Mouse (Mus musculus) forebrain, embryonic 12.5 days (tissue): Measurements from ENCODE around the gene Agpat4. TPM values are rescaled to one million over a fixed set of nuclear protein-coding genes. Genes with fewer than 3 reads are reported as not detected.
A peak's percentile ranks its signal among the peaks of the same experiment; 100 is the strongest.
"Not testable (repeated sequence)": the region's sequence is repeated elsewhere in the genome, so short reads cannot be mapped to it uniquely, and the experiment has no call there.

Experiments used
- ATAC-seq: fragments of 200-750 bp; cut with Nextera tagmentation; 2 replicates; pipeline ENCODE4 v1.8.0; 2017; ENCODE audit warnings: moderate TSS enrichment; ENCODE audit not compliant: low FRiP score
- H3K27ac ChIP-seq: fragments of 300-500 bp; sonication (generic); 2 replicates; pipeline ENCODE4 v1.5.1; 2016; ENCODE audit warnings: mild to moderate bottlenecking
- H3K27me3 ChIP-seq: fragments of 300-500 bp; sonication (generic); 2 replicates; pipeline ENCODE4 v1.6.1; 2016; ENCODE audit warnings: mild to moderate bottlenecking
- H3K36me3 ChIP-seq: fragments of 300-500 bp; sonication (generic); replicated peaks from 2 replicates; pipeline ENCODE4 v1.6.1; 2016; ENCODE audit warnings: mild to moderate bottlenecking
- H3K4me1 ChIP-seq: fragments of 300-500 bp; sonication (generic); 2 replicates; pipeline ENCODE4 v1.6.1; 2016
- H3K4me2 ChIP-seq: fragments of 300-500 bp; sonication (generic); 2 replicates; pipeline ENCODE4 v1.6.1; 2016; ENCODE audit warnings: mild to moderate bottlenecking, moderate library complexity
- H3K4me3 ChIP-seq: fragments of 300-500 bp; sonication (generic); replicated peaks from 2 replicates; pipeline ENCODE4 v1.5.1; 2016; ENCODE audit warnings: mild to moderate bottlenecking
- H3K9ac ChIP-seq: fragments of 300-500 bp; sonication (generic); 2 replicates; pipeline ENCODE4 v1.6.1; 2016; ENCODE audit warnings: mild to moderate bottlenecking
- H3K9me3 ChIP-seq: fragments of 300-500 bp; sonication (generic); 2 replicates; pipeline ENCODE4 v1.6.1; 2016
- WGBS: fragments of 180-500 bp; shearing (Covaris S2); methylation state at CpG from one replicate; pipeline ENCODE4 v1.1.7; 2016; 5-methylcytosine and 5-hydroxymethylcytosine counted together
- polyA plus RNA-seq: library from polyadenylated mRNA; unstranded; fragments of >200 nt; fragmentation: Nextera tagmentation; extraction: Ambion mirVana; gene quantifications from 2 replicates; pipeline ENCODE4 v1.2.1, GENCODE M21; 2016

The Agpat4 gene
- polyA plus RNA-seq, 1 experiment from 2014 or later: 40.9 TPM

DNA sequence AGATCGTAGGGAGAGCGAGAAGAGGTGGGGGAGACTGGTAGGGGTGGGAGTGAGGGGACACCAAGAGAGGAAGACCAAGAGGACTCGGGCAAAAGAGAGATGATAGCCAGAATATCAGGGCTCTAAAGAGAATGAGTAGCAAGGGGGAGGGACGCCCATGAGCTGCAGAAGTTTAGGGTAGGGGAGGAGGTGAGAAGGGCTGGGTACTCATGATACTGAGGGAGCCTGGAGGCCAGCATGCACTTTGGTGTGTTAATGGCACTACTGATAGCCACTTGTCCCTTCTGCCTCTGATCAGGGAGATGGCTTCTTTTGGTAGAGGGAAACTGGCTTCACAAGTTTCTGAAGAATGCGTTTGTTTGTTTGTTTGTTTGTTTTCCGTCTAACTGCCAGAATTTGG is 13.8 kb upstream of the Agpat4 start:
- H3K9ac ChIP-seq: no peak overlapping the region
- H3K36me3 ChIP-seq: no peaks in the 10 kb centered on the region
- H3K9me3 ChIP-seq: no peaks in the 10 kb centered on the region
- no peak overlapping the region for H3K4me3 ChIP-seq
- H3K27ac ChIP-seq: no peak overlapping the region
- no peak overlapping the region for H3K4me2 ChIP-seq
- no peak for ATAC-seq
- H3K4me1 ChIP-seq: no peaks in the 10 kb centered on the region
- 90% methylated on average over 6 of the region's 6 CpGs for WGBS
- H3K27me3 ChIP-seq: no peaks in the 10 kb centered on the region

DNA sequence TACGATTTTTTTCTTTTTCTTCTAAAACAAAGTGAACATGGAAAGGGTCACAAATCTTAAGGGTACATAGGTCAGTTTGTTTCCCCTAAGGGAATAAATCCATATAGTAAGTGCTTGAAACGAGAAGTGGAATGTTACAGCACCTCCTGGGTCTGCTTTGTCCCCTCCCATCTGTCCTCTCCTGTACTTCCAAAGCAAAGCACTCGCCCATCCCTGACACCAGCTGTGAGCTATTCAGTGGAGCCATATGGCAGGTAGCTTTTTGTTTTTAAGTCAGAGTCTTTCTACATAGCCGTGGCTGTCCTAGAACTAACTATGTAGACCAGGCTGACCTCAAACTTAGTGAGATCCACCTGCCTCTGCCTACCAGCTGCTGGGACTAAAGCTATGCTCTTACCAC is 12.2 kb upstream of the Agpat4 start:
- no peaks in the 10 kb centered on the region for H3K27me3 ChIP-seq
- H3K4me3 ChIP-seq: no peak overlapping the region
- H3K4me2 ChIP-seq: no peak overlapping the region
- no peaks in the 10 kb centered on the region for H3K36me3 ChIP-seq
- no peak overlapping the region for H3K27ac ChIP-seq
- 54% methylated on average over 4 of the region's 4 CpGs for WGBS
- no peaks in the 10 kb centered on the region for H3K9me3 ChIP-seq
- no peaks in the 10 kb centered on the region for H3K4me1 ChIP-seq
- ATAC-seq: no peak
- no peak overlapping the region for H3K9ac ChIP-seq

DNA sequence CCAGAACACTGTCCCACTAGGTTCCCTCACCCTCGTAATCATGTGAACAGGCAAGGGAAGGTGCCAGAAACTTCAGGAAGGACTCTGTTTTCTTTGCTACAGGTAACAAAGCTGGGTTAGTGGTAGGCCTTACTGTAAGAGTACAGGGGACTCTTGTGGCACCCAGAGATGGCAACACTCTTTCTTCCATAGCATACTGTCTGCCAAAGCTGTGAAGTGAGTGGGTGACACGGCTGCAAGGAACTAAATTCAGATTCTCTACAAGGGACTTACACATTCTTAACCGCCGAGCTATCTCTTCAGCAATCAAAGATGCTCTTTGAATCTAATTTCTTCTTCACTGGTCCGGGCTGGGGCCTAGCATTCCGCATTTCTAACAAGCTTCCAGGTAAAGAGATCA is 4.9 kb upstream of the Agpat4 start:
- H3K4me1 ChIP-seq: peaks cover 8% of the 10 kb centered on the region
- H3K36me3 ChIP-seq: no peaks in the 10 kb centered on the region
- H3K9ac ChIP-seq: no peak overlapping the region
- no peak overlapping the region for H3K4me2 ChIP-seq
- H3K27me3 ChIP-seq: no peaks in the 10 kb centered on the region
- WGBS: 91% methylated on average over 6 of the region's 6 CpGs
- no peak for ATAC-seq
- no peak overlapping the region for H3K27ac ChIP-seq
- no peaks in the 10 kb centered on the region for H3K9me3 ChIP-seq
- no peak overlapping the region for H3K4me3 ChIP-seq

DNA sequence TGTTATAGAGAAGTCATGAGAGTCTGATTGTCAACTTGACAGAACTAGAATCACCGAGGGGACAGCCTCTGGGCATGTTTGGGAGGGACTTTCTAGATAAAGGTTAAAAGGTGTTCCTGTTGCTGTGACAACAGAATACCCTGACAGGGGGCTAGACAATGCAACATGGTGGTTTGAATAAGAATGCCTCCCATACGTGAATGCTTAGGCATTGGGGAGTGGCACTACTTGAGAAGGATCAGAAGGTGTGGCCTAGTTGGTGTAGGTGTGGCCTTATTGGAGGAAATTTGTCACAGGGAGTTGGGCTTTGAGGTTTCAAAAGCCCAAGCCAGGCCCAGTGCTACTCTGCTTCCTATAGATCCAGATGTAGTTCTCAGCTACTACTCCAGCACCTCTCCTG is 3.4 kb upstream of the Agpat4 start:
- no peak overlapping the region for H3K9ac ChIP-seq
- ATAC-seq: no peak
- H3K9me3 ChIP-seq: no peaks in the 10 kb centered on the region
- no peaks in the 10 kb centered on the region for H3K36me3 ChIP-seq
- H3K27ac ChIP-seq: no peak overlapping the region
- 70% methylated on average over 2 of the region's 2 CpGs for WGBS
- no peak overlapping the region for H3K4me2 ChIP-seq
- no peak overlapping the region for H3K4me3 ChIP-seq
- peaks cover 9% of the 10 kb centered on the region for H3K4me1 ChIP-seq
- no peaks in the 10 kb centered on the region for H3K27me3 ChIP-seq

DNA sequence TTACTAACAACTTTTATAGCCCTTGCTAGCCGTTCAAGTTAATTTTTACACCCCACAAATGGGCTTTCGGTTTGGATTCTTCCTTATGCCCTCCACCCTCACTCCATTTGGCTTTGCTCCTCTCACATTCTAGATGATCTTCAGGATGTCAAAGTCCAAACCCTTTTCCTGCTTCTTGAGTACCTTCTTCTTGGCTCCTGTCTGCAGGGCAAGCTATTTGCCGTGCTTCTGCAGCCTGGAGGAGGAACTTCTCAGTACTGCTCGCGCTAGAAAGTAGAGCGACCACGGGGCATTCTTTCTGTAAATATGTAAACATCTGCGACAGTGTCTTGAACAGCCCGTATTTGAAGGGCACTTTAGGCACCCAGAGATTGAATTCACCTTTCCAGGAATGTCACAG is 373 bp upstream of the Agpat4 start:
- Histone ChIP-seq H3K27ac (peak overlapping the region; percentile 93), H3K9ac (peak overlapping the region; percentile 74), H3K4me1 (peaks cover 27% of the 10 kb centered on the region), H3K27me3 (no peaks in the 10 kb centered on the region), H3K36me3 (no peaks in the 10 kb centered on the region), H3K4me2 (peak overlapping the region; percentile 68), H3K9me3 (no peaks in the 10 kb centered on the region), H3K4me3 (peak overlapping the region; percentile 63)
- 10% methylated on average over 9 of the region's 9 CpGs for WGBS
- no peak for ATAC-seq

DNA sequence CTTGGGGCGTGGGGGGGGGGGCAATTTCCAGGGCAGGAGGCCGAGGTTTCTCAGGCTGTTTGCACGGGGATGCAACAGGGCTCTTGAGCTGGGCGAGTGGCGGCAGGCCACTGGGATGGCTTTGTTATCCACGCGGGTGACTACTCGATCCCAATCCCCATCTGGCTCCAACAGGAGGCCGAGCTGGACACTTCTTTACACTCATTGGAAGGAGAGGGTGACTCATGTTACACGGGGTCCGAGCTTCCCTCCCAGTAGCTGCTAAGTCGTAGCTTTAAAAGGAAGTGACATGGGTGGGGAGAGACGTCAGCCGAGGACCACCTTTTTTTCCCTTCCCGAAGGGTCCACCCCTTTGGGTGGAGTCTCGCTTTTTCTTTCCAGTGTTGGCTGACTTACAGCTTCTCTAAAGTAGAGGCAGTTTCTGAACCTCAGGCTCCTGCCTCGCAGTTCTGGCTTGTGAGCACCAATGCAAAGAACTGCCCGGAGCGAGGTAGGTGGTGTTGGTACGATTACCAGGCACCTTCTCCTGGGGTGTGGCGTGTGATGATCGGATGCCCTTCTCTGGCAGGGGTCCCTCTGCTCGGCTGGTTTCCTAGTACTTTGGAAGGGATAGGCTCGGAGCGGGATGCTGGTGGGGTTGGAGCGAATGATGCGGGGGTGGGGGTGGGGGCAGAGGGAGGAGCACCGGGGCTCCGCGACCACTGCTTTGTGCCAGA is 580 bp downstream of the Agpat4 start:
- Histone ChIP-seq H3K4me1 (peaks cover 27% of the 10 kb centered on the region), H3K4me2 (peak overlapping the region; percentile 68), H3K27ac (peak overlapping the region; percentile 93), H3K9me3 (no peaks in the 10 kb centered on the region), H3K36me3 (0 out of 2 replicates have a peak, but pooled peaks cover 3% of the 10 kb centered on the region), H3K27me3 (no peaks in the 10 kb centered on the region), H3K4me3 (peak overlapping the region; percentile 63), H3K9ac (peak overlapping the region; percentile 74)
- peak; percentile 93 for ATAC-seq
- 0% methylated on average over 30 of the region's 30 CpGs for WGBS

DNA sequence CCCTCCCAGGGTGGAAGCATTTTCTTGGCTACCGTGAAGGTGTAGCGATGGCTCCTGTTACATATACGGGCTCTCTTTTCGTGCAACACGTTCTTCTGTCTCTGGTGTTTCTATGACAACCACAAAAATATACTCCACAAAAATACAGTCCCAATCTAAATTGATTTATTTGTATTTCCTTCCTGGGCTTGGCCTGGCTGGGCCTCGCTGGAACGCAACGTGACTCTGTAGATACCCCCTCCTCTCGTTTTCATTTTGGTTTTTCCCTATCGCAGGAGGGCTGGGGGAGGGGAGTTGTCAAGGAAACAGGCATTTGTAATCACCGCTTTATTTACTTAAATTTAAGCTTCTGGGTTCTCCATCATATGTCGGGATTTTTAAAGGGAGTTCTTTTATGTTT is 1.2 kb downstream of the Agpat4 start:
- Histone ChIP-seq H3K9ac (peak overlapping the region; percentile 74), H3K4me1 (peaks cover 27% of the 10 kb centered on the region), H3K27me3 (no peaks in the 10 kb centered on the region), H3K27ac (peak overlapping the region; percentile 93), H3K4me2 (peak overlapping the region; percentile 68), H3K36me3 (peaks cover 9% of the 10 kb centered on the region), H3K9me3 (no peaks in the 10 kb centered on the region), H3K4me3 (peak overlapping the region; percentile 63)
- peak; percentile 52 for ATAC-seq
- WGBS: under 1% methylated on average over 12 of the region's 12 CpGs

DNA sequence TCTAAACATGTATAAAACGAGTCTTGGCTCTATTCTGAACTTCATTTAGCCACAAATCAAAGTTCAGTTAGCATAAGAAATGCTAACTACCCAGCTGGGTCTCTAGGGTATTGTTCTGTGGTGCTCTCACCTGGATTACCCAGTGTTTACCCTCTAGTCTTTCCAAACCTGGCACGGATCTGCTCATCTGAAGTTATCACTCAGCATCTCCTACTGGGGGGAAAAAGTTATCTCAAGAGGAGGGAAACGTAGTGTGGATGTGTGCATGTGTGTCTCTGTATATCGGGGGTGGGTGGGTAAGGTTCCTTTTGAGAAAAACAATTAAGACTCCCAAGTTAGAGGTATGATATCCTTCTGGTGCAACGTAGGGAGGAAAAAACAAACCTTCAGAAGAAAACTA is 1.8 kb downstream of the Agpat4 start:
- H3K27me3 ChIP-seq: no peaks in the 10 kb centered on the region
- H3K4me2 ChIP-seq: peak overlapping the region; percentile 68
- peak overlapping the region; percentile 63 for H3K4me3 ChIP-seq
- peaks cover 15% of the 10 kb centered on the region for H3K36me3 ChIP-seq
- peaks cover 27% of the 10 kb centered on the region for H3K4me1 ChIP-seq
- no peaks in the 10 kb centered on the region for H3K9me3 ChIP-seq
- no peak overlapping the region for H3K27ac ChIP-seq
- no peak for ATAC-seq
- WGBS: 31% methylated on average over 5 of the region's 5 CpGs
- peak overlapping the region; percentile 74; the same call in 1 of the 2 replicates for H3K9ac ChIP-seq

DNA sequence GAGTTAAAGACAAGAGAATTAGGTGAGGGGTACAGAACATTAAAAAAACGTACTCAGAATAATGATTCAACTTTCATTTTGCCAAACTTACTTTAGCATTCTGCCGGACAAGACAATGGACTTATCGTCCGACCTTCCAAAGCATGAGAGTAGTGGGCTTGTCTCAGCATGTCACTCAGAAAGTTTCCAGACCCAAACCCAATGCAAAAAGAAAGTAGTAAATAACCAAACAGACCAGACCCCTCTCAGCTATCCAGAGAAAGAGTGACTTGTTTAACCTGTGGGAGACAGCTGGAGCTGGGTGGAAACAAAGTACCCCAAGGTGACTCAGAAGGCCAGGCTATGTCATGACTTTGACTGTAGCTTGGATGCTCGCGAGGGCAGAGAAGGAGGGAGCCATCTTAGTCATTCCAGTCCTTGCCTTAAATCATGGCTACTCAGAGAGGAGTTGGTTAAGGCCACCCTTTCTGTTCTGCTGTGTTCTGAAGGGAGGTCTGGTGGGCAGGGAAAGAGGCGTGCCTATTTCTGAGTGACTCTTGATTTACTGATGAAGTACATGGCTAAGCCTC is 2.8 kb downstream of the Agpat4 start:
- H3K4me1 ChIP-seq: peaks cover 27% of the 10 kb centered on the region
- H3K4me2 ChIP-seq: no peak overlapping the region
- H3K4me3 ChIP-seq: no peak overlapping the region
- no peaks in the 10 kb centered on the region for H3K9me3 ChIP-seq
- H3K36me3 ChIP-seq: peaks cover 25% of the 10 kb centered on the region
- 91% methylated on average over 7 of the region's 7 CpGs for WGBS
- no peak for ATAC-seq
- no peaks in the 10 kb centered on the region for H3K27me3 ChIP-seq
- H3K9ac ChIP-seq: no peak overlapping the region
- H3K27ac ChIP-seq: no peak overlapping the region

DNA sequence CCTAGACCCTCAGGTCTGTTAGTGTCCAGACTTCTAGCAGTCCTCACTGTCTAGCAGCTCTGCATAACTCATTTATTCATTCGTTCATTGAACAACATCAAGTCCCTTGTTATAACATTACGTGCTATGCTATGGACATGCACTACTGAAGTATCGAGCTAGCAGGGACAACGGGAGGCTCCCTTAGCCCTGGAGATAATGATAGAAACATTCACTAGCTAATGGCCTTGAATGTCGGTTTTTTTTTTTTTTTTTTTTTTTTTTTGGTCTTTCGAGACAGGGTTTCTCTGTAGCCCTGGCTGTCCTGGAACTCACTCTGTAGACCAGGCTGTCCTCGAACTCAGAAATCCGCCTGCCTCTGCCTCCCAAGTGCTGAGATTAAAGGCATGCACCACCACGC is 3.8 kb downstream of the Agpat4 start:
- H3K27ac ChIP-seq, H3K4me3 ChIP-seq, ATAC-seq, H3K9ac ChIP-seq, H3K27me3 ChIP-seq, H3K9me3 ChIP-seq, H3K4me2 ChIP-seq: not testable (repeated sequence)
- WGBS: 95% methylated on average over 9 of the region's 9 CpGs
- Histone ChIP-seq H3K36me3 (peaks cover 34% of the 10 kb centered on the region), H3K4me1 (peaks cover 30% of the 10 kb centered on the region)

DNA sequence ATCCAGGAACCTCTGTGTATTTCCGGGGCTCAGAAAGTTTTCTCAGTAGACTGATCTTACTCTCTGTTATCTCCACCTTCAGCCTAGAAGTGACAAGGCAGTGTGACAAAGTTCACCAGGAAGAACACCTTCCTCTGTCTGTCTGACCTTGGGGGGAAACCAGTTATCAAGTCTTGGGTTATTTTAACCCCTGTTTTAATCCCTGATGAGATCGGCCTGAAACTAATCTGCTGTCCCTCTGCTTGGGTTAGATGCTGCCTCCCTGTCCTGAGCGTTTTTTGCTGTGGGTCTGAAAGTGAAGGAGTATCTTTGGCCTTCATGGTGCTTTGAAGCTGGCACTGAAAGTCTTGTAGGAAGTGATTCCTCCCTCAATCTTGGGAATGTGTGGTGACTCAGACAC is 4.7 kb downstream of the Agpat4 start:
- H3K4me3 ChIP-seq: no peak overlapping the region
- H3K9me3 ChIP-seq: no peaks in the 10 kb centered on the region
- H3K27me3 ChIP-seq: no peaks in the 10 kb centered on the region
- WGBS: 91% methylated on average over 3 of the region's 3 CpGs
- no peak overlapping the region for H3K4me2 ChIP-seq
- H3K9ac ChIP-seq: no peak overlapping the region
- peaks cover 36% of the 10 kb centered on the region for H3K36me3 ChIP-seq
- H3K27ac ChIP-seq: no peak overlapping the region
- H3K4me1 ChIP-seq: peaks cover 25% of the 10 kb centered on the region
- ATAC-seq: no peak

DNA sequence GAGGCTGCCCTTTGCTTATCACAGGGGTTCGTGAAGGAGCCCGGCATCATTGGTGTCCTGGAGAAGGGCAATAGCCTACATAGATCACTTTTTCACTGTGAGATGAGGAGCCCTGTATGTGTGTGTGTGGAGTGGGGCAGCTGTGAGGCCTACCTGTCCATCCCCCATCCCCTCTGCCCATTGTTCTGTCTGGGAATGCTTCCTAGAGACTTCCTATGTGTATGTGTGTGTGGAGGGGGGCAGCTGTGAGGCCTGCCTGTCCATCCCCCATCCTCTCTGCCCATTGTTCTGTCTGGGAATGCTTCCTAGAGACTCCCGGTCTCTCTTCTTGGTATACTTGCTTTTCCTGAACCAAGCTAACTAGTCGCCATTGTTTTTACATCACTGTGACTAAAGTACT is 8.6 kb downstream of the Agpat4 start:
- ATAC-seq: no peak
- Histone ChIP-seq H3K4me2 (no peak overlapping the region), H3K36me3 (peaks cover 50% of the 10 kb centered on the region), H3K9me3 (no peaks in the 10 kb centered on the region), H3K27me3 (no peaks in the 10 kb centered on the region), H3K4me3 (no peak overlapping the region), H3K27ac (no peak overlapping the region), H3K9ac (no peak overlapping the region), H3K4me1 (peaks cover 3% of the 10 kb centered on the region; the same call in 1 of the 2 replicates)
- 73% methylated on average over 4 of the region's 4 CpGs for WGBS

DNA sequence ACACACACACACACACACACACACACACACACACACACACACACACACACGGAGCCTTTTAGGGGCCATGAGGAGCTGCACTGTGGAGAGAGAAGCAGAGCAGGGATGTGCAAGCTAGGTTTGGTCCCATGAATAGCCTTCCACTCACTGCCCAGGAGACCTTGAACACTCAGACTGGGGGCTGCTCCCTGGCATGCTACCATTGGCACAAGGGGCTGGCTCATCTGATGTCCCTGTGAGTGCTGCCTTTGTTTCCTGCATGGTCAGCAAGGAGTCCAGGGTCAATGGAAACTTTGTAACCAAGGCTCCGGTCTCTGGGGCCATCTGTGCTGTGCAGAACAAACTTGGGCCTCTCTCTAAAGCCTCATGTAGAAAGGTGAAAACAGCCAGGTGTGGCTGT is 10.5 kb downstream of the Agpat4 start:
- ATAC-seq: no peak
- no peak overlapping the region for H3K4me3 ChIP-seq
- no peaks in the 10 kb centered on the region for H3K9me3 ChIP-seq
- H3K4me1 ChIP-seq: peaks cover 3% of the 10 kb centered on the region; the same call in 1 of the 2 replicates
- no peaks in the 10 kb centered on the region for H3K27me3 ChIP-seq
- H3K9ac ChIP-seq: no peak overlapping the region
- H3K4me2 ChIP-seq: no peak overlapping the region
- no peak overlapping the region for H3K27ac ChIP-seq
- peaks cover 61% of the 10 kb centered on the region for H3K36me3 ChIP-seq
- WGBS: 81% methylated on average over 2 of the region's 2 CpGs
